Mouse (Mus musculus): Measurements from ENCODE around the gene Ccdc60. TPM values are rescaled to one million over a fixed set of nuclear protein-coding genes. Genes with fewer than 3 reads are reported as not detected.
"Not testable (repeated sequence)": the region's sequence is repeated elsewhere in the genome, so short reads cannot be mapped to it uniquely, and the experiment has no call there.

The Ccdc60 gene
- total RNA-seq (2015; ENCODE audit: low replicate concordance) (not detected in 2 replicates), total RNA-seq (2017; ENCODE audit: low replicate concordance) (not detected in 2 replicates)

DNA sequence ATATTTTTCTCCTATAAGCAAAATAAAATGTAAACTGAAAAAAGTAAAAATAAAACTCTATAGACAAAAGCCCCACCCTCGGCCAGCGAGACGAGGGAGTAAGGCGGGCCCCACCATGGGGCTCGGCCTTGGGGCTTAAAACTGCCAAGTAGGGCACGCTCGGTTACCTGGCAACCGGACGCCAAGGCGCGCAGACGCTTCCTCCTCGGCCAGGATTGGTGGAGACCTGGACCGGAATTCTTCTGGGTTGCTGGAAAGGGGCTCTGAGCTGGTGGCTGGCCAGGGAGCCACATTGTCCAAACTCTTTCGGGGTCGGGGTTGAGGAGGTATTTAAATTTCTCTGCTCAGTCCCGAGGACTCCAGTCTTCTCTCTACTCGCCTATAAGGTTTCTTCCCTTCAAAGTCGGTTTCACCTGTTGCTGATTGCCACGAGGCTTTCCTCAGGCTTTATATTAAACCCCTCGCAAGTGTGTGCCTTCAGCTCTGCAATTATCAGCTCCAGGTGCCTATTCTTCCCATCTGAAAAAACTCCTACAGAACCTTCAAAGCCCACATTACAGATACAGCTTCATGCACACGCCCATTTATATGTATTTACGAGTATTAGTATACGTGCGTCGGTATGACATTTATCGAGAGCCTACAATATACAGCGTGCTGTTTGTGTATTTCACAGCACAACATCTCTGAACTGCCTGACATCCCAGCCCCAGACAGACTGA lies at the start of gene Ccdc60:
TSS of gene Ccdc60 (minus strand) at position 137 of the 722 bp plus-strand sequence.
- ATAC-seq (replicated peaks; ENCODE audit: low FRiP score, poor library complexity, severe bottlenecking), result no peak

DNA sequence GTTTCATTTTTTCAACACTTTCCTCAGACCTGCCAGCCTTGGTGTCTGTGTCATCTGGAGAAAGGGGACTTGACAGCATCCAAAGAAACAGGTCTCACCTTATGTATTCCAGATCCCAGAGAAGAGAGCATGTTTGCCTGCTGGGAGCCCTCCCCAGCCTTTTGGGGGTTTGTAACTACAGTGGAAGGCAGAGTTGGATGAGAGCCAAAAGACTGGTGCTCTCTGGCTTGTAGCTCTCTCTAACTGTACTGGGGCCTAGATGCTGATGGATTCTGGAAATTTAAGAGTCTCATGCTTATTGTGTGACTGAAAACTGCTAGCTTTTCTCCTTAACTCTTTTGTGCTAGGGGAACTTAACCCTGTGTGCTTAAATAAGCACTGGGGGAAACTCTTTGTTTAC lies 47.4 kb upstream of the Ccdc60 start:
- no peak for ATAC-seq (replicated peaks; ENCODE audit: low FRiP score, poor library complexity, severe bottlenecking)

DNA sequence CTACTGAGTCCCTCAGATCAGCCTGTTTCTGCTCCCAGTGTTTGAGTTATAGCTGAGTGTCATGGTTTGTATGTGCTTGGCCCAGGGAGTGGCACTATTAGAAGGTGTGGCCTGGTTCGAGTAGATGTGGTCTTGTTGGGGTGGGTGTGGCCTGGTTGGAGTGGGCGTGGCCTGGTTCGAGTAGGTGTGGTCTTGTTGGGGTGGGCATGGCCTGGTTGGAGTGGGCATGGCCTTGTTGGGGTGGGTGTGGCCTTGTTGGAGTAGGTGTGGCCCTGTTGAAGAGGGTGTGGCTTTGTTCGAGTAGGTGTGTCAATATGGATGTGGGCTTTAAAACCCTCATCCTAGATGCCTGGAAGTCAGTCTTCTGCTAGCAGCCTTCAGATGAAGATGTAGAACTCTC lies 40.1 kb upstream of the Ccdc60 start:
- no peak for ATAC-seq (replicated peaks; ENCODE audit: low FRiP score, poor library complexity, severe bottlenecking)

DNA sequence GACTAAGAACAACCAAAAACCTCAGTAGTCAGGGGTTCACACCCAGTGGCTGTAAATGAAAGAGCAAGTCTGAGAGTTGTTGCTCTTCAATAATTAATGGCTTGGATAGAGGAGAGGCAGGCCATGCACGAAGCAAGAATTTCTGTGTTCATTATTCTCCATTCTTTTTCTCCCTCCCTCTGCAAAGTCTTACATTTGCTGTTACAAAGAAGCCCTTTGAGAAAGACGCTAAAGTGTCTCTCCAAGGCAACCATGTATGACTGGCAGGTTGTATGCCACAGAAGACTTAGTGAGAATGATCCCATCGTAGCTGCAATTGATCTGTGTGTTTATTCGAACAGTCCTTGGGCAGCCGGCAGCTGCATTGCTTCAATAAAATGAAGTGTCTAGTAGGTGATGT lies 34.6 kb upstream of the Ccdc60 start:
- no peak for ATAC-seq (replicated peaks; ENCODE audit: low FRiP score, poor library complexity, severe bottlenecking)

DNA sequence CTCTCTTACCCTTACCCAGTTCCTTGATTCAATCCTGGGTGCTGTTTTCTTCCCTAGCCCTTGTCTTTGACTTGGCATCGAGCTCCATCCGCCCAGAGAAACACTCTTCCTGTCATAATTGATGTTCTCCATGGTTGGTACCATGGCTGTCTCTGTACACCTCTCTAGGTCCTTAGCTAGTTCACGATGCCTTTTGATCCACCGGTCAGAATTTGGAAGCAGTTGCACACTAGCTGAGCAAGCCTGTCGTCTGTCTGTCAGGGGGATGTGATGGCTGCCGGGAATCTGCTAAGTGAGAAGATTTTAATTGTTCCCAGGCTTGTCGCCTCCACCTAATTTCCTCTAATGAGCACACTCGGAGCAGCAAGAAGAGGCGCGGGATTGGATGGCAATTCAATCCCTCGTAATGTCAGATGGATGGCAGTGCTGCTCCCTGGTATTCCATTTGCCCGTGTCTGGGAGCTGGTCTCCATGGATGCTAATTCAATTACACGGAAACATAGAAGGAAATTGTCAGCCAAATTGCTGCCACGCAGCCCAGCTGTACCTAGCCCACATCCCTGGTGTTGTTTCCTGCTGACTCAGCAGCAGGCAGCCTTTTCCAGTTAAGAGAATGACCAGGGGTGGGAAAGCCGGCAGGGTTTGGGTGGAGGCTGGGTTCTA lies 33.7 kb upstream of the Ccdc60 start:
- no peak for ATAC-seq (replicated peaks; ENCODE audit: low FRiP score, poor library complexity, severe bottlenecking)

DNA sequence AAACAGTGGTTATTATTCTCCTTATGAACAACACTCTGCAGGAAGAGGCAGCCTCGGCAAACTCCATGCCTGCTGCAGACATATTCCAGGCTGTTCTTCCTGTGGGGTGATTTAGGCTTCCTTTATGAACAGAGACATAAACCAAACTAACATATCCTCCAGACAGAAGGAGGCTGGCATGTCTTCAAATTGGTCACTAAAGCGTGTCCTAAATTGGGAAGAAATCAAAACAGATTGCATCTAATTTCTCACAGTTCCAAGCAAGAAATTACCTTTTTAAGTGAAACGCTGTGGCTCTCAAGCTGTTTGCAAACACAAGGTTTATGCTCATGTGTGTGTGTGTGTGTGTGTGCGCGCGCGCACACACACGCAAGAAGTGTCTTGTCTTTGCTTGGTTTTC lies 24.9 kb upstream of the Ccdc60 start:
- ATAC-seq (replicated peaks; ENCODE audit: low FRiP score, poor library complexity, severe bottlenecking), result no peak

DNA sequence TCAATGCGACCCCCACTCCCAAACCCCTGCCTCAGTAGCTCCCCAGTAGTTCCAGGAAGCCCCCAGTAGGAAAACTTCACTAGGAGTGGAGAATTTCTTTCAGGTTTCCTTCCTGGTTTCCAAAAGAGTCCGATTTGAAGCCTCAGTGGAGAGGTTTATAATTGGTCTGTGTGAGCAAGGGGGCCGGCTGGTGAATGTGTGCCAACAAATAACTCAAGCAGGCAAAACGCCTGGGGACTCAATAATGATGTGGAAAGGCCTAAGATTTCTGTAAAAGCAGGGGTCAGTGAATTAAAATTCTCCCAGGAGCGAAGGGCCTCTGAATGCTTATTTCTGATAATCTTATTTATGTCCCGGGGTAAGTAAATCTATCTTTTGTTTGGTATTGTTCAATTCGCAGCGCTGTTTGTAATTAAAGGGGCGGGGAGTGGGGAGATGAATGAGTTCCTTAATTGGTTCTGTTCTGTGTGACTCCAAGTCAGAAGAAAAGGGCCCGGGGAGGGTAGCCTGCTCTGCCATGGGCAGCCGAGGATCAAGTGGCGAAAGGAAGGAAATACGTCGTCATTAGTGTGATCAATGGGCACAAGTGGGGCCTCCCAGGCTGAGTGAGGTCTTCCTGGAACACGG lies 23.4 kb upstream of the Ccdc60 start:
- ATAC-seq (replicated peaks; ENCODE audit: low FRiP score, poor library complexity, severe bottlenecking), result no peak

DNA sequence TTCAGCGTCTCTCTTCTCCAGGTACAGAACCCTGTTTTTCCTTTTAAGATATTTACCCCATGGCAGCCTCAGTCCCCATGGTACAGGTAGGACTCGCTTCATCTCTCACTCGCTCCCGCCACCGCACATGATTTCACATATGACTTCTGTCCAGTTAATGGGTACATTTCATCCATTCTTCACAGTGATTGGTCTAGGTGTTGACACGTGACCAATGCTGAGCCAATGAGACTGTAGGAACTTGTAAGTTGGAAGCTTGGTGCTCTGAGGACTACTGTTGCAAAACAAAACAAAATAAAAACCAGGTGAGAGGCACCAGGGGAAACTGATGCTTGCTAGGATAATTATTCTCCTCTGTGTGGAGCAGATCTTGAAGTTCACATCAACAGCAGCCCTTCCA lies 22.9 kb upstream of the Ccdc60 start:
- no peak for ATAC-seq (replicated peaks; ENCODE audit: low FRiP score, poor library complexity, severe bottlenecking)

DNA sequence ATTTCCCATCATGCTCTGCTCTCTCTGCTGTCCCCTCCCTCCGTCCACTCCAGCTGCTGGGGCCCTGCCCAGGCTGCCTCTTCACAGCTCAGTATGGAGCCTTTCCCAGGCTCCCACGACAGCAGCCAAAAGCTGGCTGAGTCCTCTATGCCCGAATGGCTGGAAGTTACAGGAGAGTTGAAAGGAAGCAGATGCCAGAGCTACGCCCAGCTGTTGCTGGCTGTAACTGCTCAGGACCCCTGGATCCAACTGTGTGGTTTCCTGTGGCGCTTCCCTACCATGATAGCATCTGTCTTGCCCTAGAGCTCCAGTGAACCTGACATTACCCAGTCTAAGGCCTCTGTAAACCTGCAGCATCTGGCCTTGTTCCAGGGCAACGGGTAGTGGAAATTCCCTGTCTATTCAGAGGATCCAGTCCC lies 20.6 kb upstream of the Ccdc60 start:
- ATAC-seq (replicated peaks; ENCODE audit: low FRiP score, poor library complexity, severe bottlenecking), result no peak

DNA sequence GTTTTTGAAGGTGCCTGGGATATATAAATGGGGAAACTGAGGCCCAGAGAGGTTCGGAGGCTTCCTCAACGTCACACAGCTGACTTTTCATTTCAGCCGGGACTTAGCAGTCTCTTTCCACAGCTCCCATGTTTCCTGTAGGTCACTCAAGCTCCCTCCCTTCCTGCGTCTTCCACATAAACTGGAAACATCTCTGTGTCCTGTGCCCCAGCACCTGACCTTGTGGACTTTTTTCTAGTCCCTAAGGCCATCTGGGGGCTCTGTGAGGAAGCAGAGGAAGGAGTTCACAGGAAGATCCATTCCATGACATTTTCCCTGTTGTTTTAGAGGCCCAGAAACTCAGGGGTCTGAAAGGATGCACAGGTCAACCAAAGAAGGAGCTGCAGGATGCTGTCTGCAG lies 16.8 kb upstream of the Ccdc60 start:
- no peak for ATAC-seq (replicated peaks; ENCODE audit: low FRiP score, poor library complexity, severe bottlenecking)

DNA sequence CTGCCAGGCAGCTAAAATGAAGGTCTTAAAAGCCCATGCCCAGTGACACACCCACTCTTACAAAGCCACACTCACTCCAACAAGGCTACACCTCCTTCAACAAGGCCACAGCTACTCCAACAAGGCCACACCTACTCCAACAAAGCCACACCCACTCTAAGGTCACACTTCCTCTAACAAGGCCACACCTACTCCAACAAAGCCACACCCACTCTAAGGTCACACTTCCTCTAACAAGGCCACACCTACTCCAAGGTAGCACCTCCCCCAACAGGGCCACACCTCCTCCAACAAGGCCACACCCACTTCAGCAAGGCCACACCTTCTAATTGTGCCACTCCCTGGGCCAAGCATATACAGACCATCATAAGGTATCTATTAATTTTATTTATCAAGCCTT lies 16.4 kb upstream of the Ccdc60 start:
- not testable (repeated sequence) for ATAC-seq (replicated peaks; ENCODE audit: low FRiP score, poor library complexity, severe bottlenecking)

DNA sequence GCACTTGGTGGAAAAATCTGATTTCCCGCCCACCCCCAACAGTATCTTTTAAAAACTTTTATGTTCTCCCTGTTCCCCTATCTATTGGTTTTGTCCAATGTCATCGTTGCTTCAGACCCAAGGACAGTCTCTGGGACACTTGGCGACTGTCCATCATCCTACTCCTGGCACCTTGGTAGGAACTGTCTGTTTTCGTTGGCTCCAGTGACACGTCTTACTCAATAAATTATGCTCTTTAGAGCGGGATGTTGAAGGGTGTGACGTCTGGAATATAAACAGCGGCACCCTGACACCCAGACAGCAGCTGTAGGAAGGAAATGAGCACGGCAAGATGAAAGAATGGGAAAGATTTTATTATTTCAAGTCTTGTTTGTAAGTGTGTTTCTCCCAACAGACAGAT lies 12.2 kb upstream of the Ccdc60 start:
- no peak for ATAC-seq (replicated peaks; ENCODE audit: low FRiP score, poor library complexity, severe bottlenecking)

DNA sequence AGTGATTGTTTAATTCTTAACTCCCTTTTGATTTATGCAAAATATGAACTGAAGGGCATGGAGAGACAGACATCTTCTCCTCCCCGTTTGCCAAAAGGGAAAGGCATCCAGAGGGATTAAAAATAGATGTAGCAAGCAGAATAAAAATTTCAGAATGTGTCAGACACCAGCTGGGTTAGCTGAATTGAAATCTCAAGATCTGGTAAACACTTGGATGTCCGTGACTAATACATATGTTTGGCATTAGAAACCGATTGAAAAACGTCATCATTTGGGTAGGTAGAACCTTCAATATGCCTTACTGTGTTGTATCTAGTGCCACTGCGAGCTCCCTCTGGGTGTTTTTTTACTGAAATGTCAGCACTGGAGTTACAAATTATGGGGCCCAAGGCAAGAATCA lies 4.7 kb upstream of the Ccdc60 start:
- no peak for ATAC-seq (replicated peaks; ENCODE audit: low FRiP score, poor library complexity, severe bottlenecking)

DNA sequence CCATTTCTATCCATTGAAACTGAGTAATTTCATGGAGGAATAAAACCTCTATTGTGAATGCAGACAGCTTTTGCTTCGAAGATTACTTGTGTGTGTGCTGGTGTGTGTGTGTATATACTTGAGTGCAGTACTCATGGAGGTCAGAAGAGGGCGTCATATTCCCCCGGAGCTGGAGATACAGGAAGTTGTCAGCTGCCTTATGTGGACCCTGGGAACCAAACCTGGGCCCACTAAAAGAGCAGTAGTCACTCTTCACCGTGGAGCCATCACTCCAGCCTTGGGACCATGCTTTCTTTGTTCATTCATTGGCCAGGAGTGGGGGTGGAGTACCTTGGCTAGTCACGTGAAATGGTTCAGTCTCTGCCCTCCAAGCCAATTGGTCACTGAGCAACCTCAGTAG lies 1.8 kb upstream of the Ccdc60 start:
- ATAC-seq (replicated peaks; ENCODE audit: low FRiP score, poor library complexity, severe bottlenecking), result no peak

DNA sequence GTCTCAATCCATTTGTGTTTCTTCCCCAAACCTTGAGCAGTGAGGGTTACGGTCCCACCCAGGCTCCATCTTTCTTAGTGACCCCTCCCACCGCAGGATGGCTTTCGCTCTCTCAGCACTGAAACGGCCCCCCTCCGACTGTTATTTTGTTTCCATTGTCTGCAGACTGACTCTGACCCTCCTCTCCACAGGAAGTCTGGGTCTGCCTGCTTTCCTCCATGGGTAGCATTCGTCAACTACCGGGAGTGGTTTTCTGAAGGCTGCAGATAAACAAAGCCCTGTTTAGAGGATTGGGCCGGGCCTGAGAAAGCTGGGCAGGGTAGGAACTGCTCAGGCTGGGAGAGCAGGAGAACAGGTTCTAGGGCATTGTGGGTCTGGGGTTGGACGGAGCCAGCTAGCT lies 1.1 kb upstream of the Ccdc60 start:
- no peak for ATAC-seq (replicated peaks; ENCODE audit: low FRiP score, poor library complexity, severe bottlenecking)

DNA sequence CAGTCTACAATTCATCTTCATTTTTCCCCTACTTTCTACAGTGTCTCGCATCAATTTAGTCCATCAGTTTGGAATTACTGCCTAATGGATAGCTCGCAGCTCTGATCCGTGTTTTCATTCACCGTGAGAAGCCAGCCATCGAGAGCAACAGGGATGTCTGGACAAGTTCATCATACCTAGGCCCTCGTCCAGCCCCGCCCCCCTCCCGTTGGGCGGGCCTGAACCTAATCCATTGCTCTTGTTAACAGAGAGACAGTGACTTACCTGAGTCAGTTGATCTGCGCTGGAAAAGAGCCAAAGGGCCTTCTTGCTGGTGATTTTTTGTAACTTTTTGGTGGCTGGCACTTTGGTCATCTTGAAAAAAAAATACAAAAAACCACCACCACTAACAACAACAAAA lies 602 bp downstream of the Ccdc60 start:
- no peak for ATAC-seq (replicated peaks; ENCODE audit: low FRiP score, poor library complexity, severe bottlenecking)

DNA sequence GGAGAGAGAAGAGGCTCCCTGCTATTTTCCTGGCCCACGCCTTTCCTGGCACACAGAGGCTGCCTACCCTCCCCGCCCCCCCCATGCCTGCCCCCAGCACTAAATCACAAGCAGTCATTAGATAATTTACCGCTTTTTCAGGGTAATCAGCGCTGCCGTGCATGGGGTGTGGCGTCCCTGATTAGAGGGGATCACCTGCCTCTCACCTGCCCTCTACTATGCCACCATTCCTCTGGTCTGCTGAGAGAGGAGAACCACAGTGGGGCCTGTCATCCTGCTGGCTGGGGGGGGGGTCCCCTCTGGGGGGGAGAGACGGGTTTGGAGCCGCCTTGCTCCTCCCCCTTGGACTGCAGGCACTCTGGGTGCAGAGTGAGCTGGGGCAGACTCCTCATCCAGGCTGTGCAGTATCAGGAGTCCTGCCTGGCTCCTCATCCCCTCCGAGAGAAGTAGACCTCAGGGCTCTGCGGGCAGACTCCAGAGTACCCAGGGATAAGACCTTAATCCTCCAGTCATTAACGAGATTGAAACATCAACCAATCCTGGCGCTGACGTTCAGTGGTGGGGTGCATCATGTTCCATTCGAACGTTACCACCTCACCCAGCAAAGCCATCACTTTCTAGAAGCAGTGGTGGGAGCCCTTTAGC lies 3.1 kb downstream of the Ccdc60 start:
- no peak for ATAC-seq (replicated peaks; ENCODE audit: low FRiP score, poor library complexity, severe bottlenecking)

DNA sequence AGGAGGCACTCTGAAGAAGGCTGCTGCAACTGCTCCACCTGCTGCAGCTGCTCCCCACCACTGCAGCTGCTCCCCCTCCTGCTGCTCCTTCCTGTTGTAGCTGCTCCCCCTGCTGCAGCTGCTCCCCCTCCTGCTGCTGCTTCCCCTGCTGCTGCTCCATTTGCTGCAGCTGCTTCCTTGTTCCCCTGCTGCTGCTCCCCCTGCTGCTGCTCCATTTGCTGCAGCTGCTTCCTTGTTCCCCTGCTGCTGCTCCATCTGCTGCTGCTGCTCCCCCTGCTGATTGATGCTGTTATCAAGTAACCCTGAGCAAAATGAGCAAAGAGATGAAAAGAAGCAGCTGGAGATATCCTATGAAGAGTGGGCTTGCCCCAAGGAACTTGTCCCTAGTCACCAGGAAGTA lies 8.3 kb downstream of the Ccdc60 start:
- no peak for ATAC-seq (replicated peaks; ENCODE audit: low FRiP score, poor library complexity, severe bottlenecking)

DNA sequence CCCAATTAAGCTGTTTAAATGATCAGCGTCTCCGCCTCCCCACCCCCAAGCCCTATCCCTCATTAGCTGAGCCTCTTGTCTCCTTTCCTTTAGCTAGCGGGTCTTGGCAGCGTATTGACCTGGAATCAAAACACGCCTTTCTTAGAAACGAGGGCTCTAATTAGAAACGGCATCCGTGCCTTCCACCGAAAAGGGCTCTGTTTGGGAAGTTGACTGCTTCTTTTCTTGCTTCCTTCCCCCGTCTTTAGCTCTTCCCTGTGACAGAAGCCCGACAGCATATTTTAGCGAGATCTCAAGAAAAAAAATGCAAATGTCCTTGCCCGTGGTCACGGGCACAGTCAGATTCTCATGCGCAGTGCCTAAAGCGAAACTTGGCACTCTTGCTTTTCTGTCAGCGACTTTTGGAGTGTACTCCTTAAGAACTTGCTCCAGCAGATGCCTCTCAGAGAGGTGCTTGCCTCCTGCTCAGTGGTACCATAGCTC lies 10.3 kb downstream of the Ccdc60 start:
- ATAC-seq (replicated peaks; ENCODE audit: low FRiP score, poor library complexity, severe bottlenecking), result no peak

DNA sequence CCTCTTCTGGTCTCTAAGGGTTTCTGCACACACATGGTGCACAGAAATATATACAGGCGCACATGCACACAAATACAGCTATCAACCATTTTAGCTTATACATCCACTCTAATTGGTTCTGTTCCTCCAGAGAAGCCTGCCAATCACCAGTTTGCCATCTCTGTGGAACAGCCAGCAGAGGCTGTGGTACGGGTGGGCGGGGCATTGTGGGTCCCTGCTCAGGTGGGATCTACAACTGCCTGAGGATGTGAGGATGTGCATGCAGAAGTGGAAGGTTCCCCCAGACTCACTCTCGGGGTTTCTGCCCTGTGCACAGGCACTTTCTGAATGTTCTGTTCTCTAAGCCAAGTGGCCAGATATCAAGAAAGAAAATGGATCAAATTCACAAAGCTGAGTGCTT lies 10.8 kb downstream of the Ccdc60 start:
- ATAC-seq (replicated peaks; ENCODE audit: low FRiP score, poor library complexity, severe bottlenecking), result no peak

DNA sequence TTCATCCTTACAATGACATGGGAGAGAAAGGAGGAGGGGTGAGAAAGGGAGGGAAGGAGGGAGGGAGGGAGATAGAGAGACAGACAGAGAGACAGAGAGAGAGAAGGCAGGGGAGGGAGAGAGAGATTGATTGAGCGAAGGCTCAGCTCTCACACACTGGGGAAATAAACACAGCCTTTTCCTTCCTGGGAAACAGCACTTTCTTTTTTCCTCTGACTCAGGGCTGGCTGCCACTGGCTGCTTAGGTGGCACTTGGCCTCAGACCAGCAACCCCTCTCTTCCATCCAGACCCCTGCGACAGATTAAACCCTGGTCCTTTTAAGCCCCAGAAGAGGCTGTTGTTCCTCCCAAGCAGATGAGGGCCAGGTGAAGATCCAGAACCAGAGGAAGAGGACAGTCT lies 14.0 kb downstream of the Ccdc60 start:
- ATAC-seq (replicated peaks; ENCODE audit: low FRiP score, poor library complexity, severe bottlenecking), result no peak
